Mouse (Mus musculus) embryonic facial prominence, embryonic 13.5 days (tissue): ENCODE measurements around the gene Nop16. TPM values are rescaled to one million over a fixed set of nuclear protein-coding genes. Genes with fewer than 3 reads are reported as not detected.

Experiments
- ATAC-seq: fragments of 200-750 bp; cut with Nextera tagmentation; 2 replicates; pipeline ENCODE4 v1.8.0; 2017; ENCODE audit warnings: low read depth; ENCODE audit not compliant: insufficient number of reproducible peaks, insufficient read depth, low FRiP score, low TSS enrichment
- H3K27ac ChIP-seq: fragments of 300-500 bp; sonication (generic); 2 replicates; pipeline ENCODE4 v1.5.1; 2015; ENCODE audit warnings: moderate library complexity, mild to moderate bottlenecking, inconsistent platforms
- H3K27me3 ChIP-seq: fragments of 300-500 bp; sonication (generic); 2 replicates; pipeline ENCODE4 v1.6.1; 2015; ENCODE audit warnings: mild to moderate bottlenecking, inconsistent platforms
- H3K36me3 ChIP-seq: fragments of 300-500 bp; sonication (generic); 2 replicates; pipeline ENCODE4 v1.6.1; 2015; ENCODE audit warnings: mild to moderate bottlenecking, inconsistent platforms
- H3K4me1 ChIP-seq: fragments of 300-500 bp; sonication (generic); 2 replicates; pipeline ENCODE4 v1.6.1; 2015; ENCODE audit warnings: inconsistent platforms
- H3K4me2 ChIP-seq: fragments of 300-500 bp; sonication (generic); 2 replicates; pipeline ENCODE4 v1.6.1; 2015; ENCODE audit warnings: moderate library complexity, mild to moderate bottlenecking, inconsistent platforms
- H3K4me3 ChIP-seq: fragments of 300-500 bp; sonication (generic); 2 replicates; pipeline ENCODE4 v1.5.1; 2015; ENCODE audit warnings: mild to moderate bottlenecking, inconsistent platforms
- H3K9ac ChIP-seq: fragments of 300-500 bp; sonication (generic); 2 replicates; pipeline ENCODE4 v1.6.1; 2015; ENCODE audit warnings: mild to moderate bottlenecking, inconsistent platforms
- H3K9me3 ChIP-seq: fragments of 300-500 bp; sonication (generic); 2 replicates; pipeline ENCODE4 v1.6.1; 2016; ENCODE audit warnings: inconsistent platforms
- WGBS: fragments of 180-500 bp; shearing (Covaris S2); methylation state at CpG from one replicate; pipeline ENCODE4 v1.1.7; 2015; ENCODE audit warnings: mixed read lengths; 5-methylcytosine and 5-hydroxymethylcytosine counted together
- polyA plus RNA-seq: library from polyadenylated mRNA; unstranded; fragments of >200 nt; fragmentation: Nextera tagmentation; extraction: Ambion mirVana; gene quantifications from 2 replicates; pipeline ENCODE4 v1.2.1, GENCODE M21; 2015

Gene Nop16
- polyA plus RNA-seq, 1 experiment from 2014 or later, result 97.5 TPM

GRCm38 (mm10) chr13:54610613-54610971 is 20.7 kb upstream of the Nop16 start:
- peaks cover 5% of the 10 kb centered on the region; the same call in 1 of the 2 replicates for H3K27me3 ChIP-seq
- no peaks in the 10 kb centered on the region for H3K36me3 ChIP-seq
- peak overlapping the region; percentile 94 for H3K4me2 ChIP-seq
- no peak for ATAC-seq
- WGBS, result 8% methylated on average over 13 of the region's 13 CpGs
- peaks cover 16% of the 10 kb centered on the region for H3K4me1 ChIP-seq
- H3K4me3 ChIP-seq, result peak overlapping the region; percentile 71
- H3K9me3 ChIP-seq, result no peaks in the 10 kb centered on the region
- no peak overlapping the region for H3K27ac ChIP-seq
- H3K9ac ChIP-seq, result peak overlapping the region; percentile 81

DNA sequence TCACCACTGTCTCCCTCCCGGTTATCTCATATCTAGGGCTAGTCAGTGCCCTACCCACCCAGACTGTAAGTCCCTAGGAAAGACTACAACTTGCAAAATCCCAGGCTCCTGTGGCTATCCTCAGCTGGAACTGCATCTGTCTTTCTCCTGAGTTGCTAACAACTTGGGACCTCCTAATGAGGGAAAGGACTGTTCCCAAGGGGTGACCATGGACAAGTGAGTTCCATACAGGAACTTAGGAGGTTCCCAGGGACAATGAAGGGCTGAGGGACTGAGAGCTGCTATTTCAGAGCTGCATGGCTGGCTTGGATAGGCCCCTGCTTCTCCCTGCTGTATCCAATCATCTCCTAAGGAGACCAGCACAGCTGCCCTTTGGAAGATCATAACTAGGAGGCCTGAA is 19.4 kb upstream of the Nop16 start:
- WGBS, result 5% methylated on average over 1 of the region's 1 CpGs
- H3K4me3 ChIP-seq, result no peak overlapping the region
- no peaks in the 10 kb centered on the region for H3K9me3 ChIP-seq
- peaks cover 5% of the 10 kb centered on the region; the same call in 1 of the 2 replicates for H3K27me3 ChIP-seq
- peaks cover 16% of the 10 kb centered on the region for H3K4me1 ChIP-seq
- no peak overlapping the region for H3K27ac ChIP-seq
- no peak overlapping the region for H3K4me2 ChIP-seq
- peak overlapping the region; percentile 53; the same call in 1 of the 2 replicates for H3K9ac ChIP-seq
- H3K36me3 ChIP-seq, result peaks cover 5% of the 10 kb centered on the region; the same call in 1 of the 2 replicates
- ATAC-seq, result no peak

GRCm38 (mm10) chr13:54608666-54609065 is 18.8 kb upstream of the Nop16 start:
- Histone ChIP-seq H3K27me3 (peaks cover 5% of the 10 kb centered on the region; the same call in 1 of the 2 replicates), H3K36me3 (peaks cover 5% of the 10 kb centered on the region; the same call in 1 of the 2 replicates), H3K4me1 (peaks cover 16% of the 10 kb centered on the region), H3K9ac (peak overlapping the region; percentile 53; the same call in 1 of the 2 replicates), H3K4me3 (no peak overlapping the region), H3K4me2 (0 out of 2 replicates have a peak overlapping the region, but pooled peaks have one; percentile 12), H3K9me3 (no peaks in the 10 kb centered on the region), H3K27ac (no peak overlapping the region)
- 19% methylated on average over 8 of the region's 8 CpGs for WGBS
- ATAC-seq, result no peak

GRCm38 (mm10) chr13:54608002-54608401 is 18.1 kb upstream of the Nop16 start:
- Histone ChIP-seq H3K27me3 (peaks cover 5% of the 10 kb centered on the region; the same call in 1 of the 2 replicates), H3K27ac (no peak overlapping the region), H3K9me3 (no peaks in the 10 kb centered on the region), H3K9ac (no peak overlapping the region), H3K36me3 (peaks cover 5% of the 10 kb centered on the region; the same call in 1 of the 2 replicates), H3K4me3 (no peak overlapping the region), H3K4me2 (no peak overlapping the region), H3K4me1 (peaks cover 16% of the 10 kb centered on the region)
- no peak for ATAC-seq
- 64% methylated on average over 3 of the region's 3 CpGs for WGBS

- peaks cover 5% of the 10 kb centered on the region; the same call in 1 of the 2 replicates for H3K36me3 ChIP-seq
- H3K9me3 ChIP-seq, result no peaks in the 10 kb centered on the region
- no peak overlapping the region for H3K9ac ChIP-seq
- H3K4me3 ChIP-seq, result no peak overlapping the region
- H3K4me2 ChIP-seq, result no peak overlapping the region
- no peak overlapping the region for H3K27ac ChIP-seq
- no peak for ATAC-seq
- H3K4me1 ChIP-seq, result peaks cover 16% of the 10 kb centered on the region
- WGBS, result 60% methylated on average over 5 of the region's 5 CpGs
- peaks cover 5% of the 10 kb centered on the region; the same call in 1 of the 2 replicates for H3K27me3 ChIP-seq
These were observed 17.3 kb upstream of the Nop16 start for GRCm38 (mm10) chr13:54607204-54607603.

- WGBS, result 68% methylated on average over 5 of the region's 5 CpGs
These were observed 15.5 kb upstream of the Nop16 start for GRCm38 (mm10) chr13:54605426-54605825.

GRCm38 (mm10) chr13:54604221-54604620 is 14.3 kb upstream of the Nop16 start:
- peaks cover 14% of the 10 kb centered on the region for H3K36me3 ChIP-seq
- peaks cover 4% of the 10 kb centered on the region; the same call in 1 of the 2 replicates for H3K4me1 ChIP-seq
- no peak for ATAC-seq
- no peak overlapping the region for H3K27ac ChIP-seq
- H3K9me3 ChIP-seq, result no peaks in the 10 kb centered on the region
- H3K27me3 ChIP-seq, result peaks cover 2% of the 10 kb centered on the region; the same call in 1 of the 2 replicates
- no peak overlapping the region for H3K4me3 ChIP-seq
- 71% methylated on average over 4 of the region's 4 CpGs for WGBS
- no peak overlapping the region for H3K9ac ChIP-seq
- H3K4me2 ChIP-seq, result no peak overlapping the region

More at GRCm38 (mm10) chr13:54605426-54605825, 15.5 kb upstream of the Nop16 start:
- Histone ChIP-seq H3K4me2 (no peak overlapping the region), H3K4me1 (peaks cover 8% of the 10 kb centered on the region; the same call in 1 of the 2 replicates), H3K27me3 (peaks cover 5% of the 10 kb centered on the region; the same call in 1 of the 2 replicates), H3K9me3 (no peaks in the 10 kb centered on the region), H3K9ac (no peak overlapping the region), H3K27ac (no peak overlapping the region), H3K4me3 (no peak overlapping the region), H3K36me3 (peaks cover 5% of the 10 kb centered on the region; the same call in 1 of the 2 replicates)
- no peak for ATAC-seq

DNA sequence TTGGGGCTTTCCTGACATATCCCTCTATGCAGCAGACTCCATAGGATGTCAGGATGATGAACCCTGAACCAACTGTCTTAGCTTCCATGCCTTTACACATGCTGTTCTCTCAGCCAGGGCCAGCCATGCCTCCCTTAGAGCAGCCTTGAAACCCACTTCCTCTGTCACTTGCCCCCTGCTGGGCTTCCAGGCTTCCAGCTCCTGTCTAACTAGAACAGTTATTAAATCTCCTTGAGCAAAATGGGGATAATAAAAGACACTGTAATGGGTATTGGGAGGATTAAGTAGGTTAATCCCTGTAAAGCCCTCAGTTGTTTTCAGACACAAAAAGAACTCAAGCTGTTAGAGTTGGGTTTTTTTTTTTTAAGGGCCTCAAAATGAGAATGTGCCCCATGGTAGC is 13.6 kb upstream of the Nop16 start:
- ATAC-seq, result no peak
- Histone ChIP-seq H3K27me3 (no peaks in the 10 kb centered on the region), H3K4me2 (no peak overlapping the region), H3K4me3 (no peak overlapping the region), H3K9ac (no peak overlapping the region), H3K9me3 (no peaks in the 10 kb centered on the region), H3K36me3 (peaks cover 20% of the 10 kb centered on the region), H3K4me1 (peaks cover under 1% of the 10 kb centered on the region; the same call in 1 of the 2 replicates), H3K27ac (no peak overlapping the region)

DNA sequence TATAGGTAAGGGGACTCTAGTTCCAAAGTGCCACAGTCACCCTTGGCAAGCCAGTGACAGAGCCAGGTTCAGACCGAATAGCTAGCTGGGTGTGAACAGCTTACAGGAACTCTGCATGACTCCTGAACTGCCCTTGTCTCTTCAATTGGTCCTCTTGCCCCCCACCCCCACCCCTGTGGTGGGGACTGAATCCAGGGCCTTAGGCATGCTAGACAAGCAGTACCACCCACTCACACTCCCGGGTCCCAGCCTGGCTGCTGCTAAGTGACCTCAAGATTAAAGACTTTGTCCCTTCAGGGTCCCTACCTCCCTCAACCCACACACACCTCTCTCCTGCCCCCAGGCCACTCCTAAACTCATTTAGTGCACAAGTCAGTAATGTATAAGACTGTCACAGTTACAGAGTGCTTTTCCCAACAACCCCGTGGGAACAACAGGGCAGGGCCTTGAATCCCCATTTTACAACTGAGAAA is 12.8 kb upstream of the Nop16 start:
- no peak overlapping the region for H3K27ac ChIP-seq
- H3K27me3 ChIP-seq, result no peaks in the 10 kb centered on the region
- no peak overlapping the region for H3K4me3 ChIP-seq
- 65% methylated on average over 3 of the region's 3 CpGs for WGBS
- H3K9ac ChIP-seq, result no peak overlapping the region
- H3K9me3 ChIP-seq, result no peaks in the 10 kb centered on the region
- no peaks in the 10 kb centered on the region for H3K4me1 ChIP-seq
- H3K36me3 ChIP-seq, result peaks cover 28% of the 10 kb centered on the region
- no peak overlapping the region for H3K4me2 ChIP-seq
- ATAC-seq, result no peak

GRCm38 (mm10) chr13:54598622-54599143 is 8.8 kb upstream of the Nop16 start:
- no peak for ATAC-seq
- WGBS, result 89% methylated on average over 12 of the region's 12 CpGs

DNA sequence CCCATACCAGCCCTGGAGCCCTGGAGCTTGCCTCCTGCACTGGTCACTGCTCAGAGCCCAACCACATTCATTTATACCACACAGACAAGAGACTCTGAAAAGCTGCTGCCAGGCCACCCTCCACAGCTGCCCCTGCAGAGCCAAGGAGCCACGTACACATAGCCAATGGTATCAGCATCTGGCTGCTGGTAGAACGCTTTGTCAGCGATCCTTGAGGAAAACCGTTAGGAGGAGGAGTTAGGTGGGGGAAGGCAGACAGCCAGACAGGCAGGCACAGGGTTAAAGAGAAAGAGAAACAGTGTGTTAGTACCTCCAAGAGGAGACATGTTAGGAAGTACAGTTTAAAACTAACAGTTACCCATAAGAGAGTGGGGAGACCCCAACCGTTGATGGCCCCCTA is 7.0 kb upstream of the Nop16 start:
- H3K36me3 ChIP-seq, result peaks cover 48% of the 10 kb centered on the region
- H3K9me3 ChIP-seq, result no peaks in the 10 kb centered on the region
- H3K4me3 ChIP-seq, result no peak overlapping the region
- H3K9ac ChIP-seq, result no peak overlapping the region
- no peak overlapping the region for H3K4me2 ChIP-seq
- no peaks in the 10 kb centered on the region for H3K27me3 ChIP-seq
- WGBS, result 71% methylated on average over 5 of the region's 5 CpGs
- no peak overlapping the region for H3K27ac ChIP-seq
- ATAC-seq, result no peak
- peaks cover 7% of the 10 kb centered on the region for H3K4me1 ChIP-seq

More at GRCm38 (mm10) chr13:54598622-54599143, 8.8 kb upstream of the Nop16 start:
- peaks cover 39% of the 10 kb centered on the region for H3K36me3 ChIP-seq
- H3K4me2 ChIP-seq, result no peak overlapping the region
- peaks cover 4% of the 10 kb centered on the region; the same call in 1 of the 2 replicates for H3K4me1 ChIP-seq
- H3K27ac ChIP-seq, result no peak overlapping the region
- no peaks in the 10 kb centered on the region for H3K27me3 ChIP-seq
- no peak overlapping the region for H3K4me3 ChIP-seq
- H3K9me3 ChIP-seq, result no peaks in the 10 kb centered on the region
- H3K9ac ChIP-seq, result no peak overlapping the region

- no peaks in the 10 kb centered on the region for H3K9me3 ChIP-seq
- H3K4me2 ChIP-seq, result no peak overlapping the region
- 82% methylated on average over 8 of the region's 8 CpGs for WGBS
- no peak for ATAC-seq
- H3K9ac ChIP-seq, result no peak overlapping the region
- no peak overlapping the region for H3K4me3 ChIP-seq
- no peak overlapping the region for H3K27ac ChIP-seq
- peaks cover 48% of the 10 kb centered on the region for H3K36me3 ChIP-seq
- H3K27me3 ChIP-seq, result no peaks in the 10 kb centered on the region
- H3K4me1 ChIP-seq, result peaks cover 14% of the 10 kb centered on the region
These were observed 6.3 kb upstream of the Nop16 start for GRCm38 (mm10) chr13:54596107-54596690.
